Mouse (Mus musculus) limb, embryonic 13.5 days (tissue): ENCODE measurements at regions not wholly inside any gene's neighbourhood (a gene's known extent, or its start where the extent isn't known, plus 50 kb on each side); places are given as distances from the start of the nearest gene placed in this dataset.
"Not testable (repeated sequence)": the region's sequence is repeated elsewhere in the genome, so short reads cannot be mapped to it uniquely, and the experiment has no call there.

Source experiments
- ATAC-seq: fragments of 200-750 bp; cut with Nextera tagmentation; 2 replicates; pipeline ENCODE4 v1.8.0; 2017; ENCODE audit warnings: low read depth, moderate number of reproducible peaks, moderate TSS enrichment; ENCODE audit not compliant: low FRiP score
- H3K27ac ChIP-seq: fragments of 300-500 bp; sonication (generic); 2 replicates; pipeline ENCODE4 v1.5.1; 2015; ENCODE audit warnings: inconsistent platforms, mild to moderate bottlenecking, moderate library complexity
- H3K27me3 ChIP-seq: fragments of 300-500 bp; sonication (generic); 2 replicates; pipeline ENCODE4 v1.6.1; 2015; ENCODE audit warnings: mild to moderate bottlenecking, inconsistent platforms
- H3K36me3 ChIP-seq: fragments of 300-500 bp; sonication (generic); 2 replicates; pipeline ENCODE4 v1.6.1; 2015; ENCODE audit warnings: inconsistent platforms, mild to moderate bottlenecking, moderate library complexity
- H3K4me1 ChIP-seq: fragments of 300-500 bp; sonication (generic); 2 replicates; pipeline ENCODE4 v1.6.1; 2015; ENCODE audit warnings: inconsistent platforms
- H3K4me2 ChIP-seq: fragments of 300-500 bp; sonication (generic); replicated peaks from 2 replicates; pipeline ENCODE4 v1.6.1; 2015; ENCODE audit warnings: inconsistent platforms, mild to moderate bottlenecking, moderate library complexity
- H3K4me3 ChIP-seq: fragments of 300-500 bp; sonication (generic); 2 replicates; pipeline ENCODE4 v1.5.1; 2015; ENCODE audit warnings: moderate library complexity, mild to moderate bottlenecking, inconsistent platforms
- H3K9ac ChIP-seq: fragments of 300-500 bp; sonication (generic); 2 replicates; pipeline ENCODE4 v1.6.1; 2015; ENCODE audit warnings: mild to moderate bottlenecking, inconsistent platforms
- H3K9me3 ChIP-seq: fragments of 300-500 bp; sonication (generic); 2 replicates; pipeline ENCODE4 v1.6.1; 2016; ENCODE audit warnings: inconsistent platforms
- WGBS: fragments of 180-500 bp; shearing (Covaris S2); methylation state at CpG from one replicate; pipeline ENCODE4 v1.1.7; 2015; 5-methylcytosine and 5-hydroxymethylcytosine counted together

DNA sequence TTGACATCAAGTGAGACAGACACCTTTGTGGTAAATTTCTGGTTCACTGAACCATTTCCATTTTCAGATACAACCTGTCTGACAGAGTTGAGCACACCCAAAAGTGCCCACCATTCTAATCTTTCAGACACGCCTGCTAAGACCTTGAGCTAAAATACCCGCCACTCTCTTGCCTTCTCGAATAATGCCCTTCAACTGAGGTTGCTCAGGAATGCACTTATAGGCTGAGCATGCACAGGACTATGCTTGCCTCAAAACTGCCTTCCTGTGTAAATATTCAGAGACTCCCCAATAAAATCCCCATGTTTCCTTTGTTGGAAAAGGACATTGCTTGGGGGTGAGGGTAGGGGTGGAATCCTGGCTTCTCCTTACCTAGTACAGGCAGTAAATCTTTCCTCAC, 115.3 kb downstream of the Sox4 start:
- H3K36me3 ChIP-seq, result peaks cover 4% of the 10 kb centered on the region; the same call in 1 of the 2 replicates
- 59% methylated on average over 3 of the region's 3 CpGs for WGBS
- peak; percentile 19; the same call in 1 of the 2 replicates for ATAC-seq
- H3K4me1 ChIP-seq, result peaks cover 41% of the 10 kb centered on the region
- H3K9ac ChIP-seq, result no peak overlapping the region
- H3K27ac ChIP-seq, result peak overlapping the region; percentile 24; the same call in 1 of the 2 replicates
- peak overlapping the region; percentile 41; the same call in 1 of the 2 replicates for H3K4me2 ChIP-seq
- H3K27me3 ChIP-seq, result no peaks in the 10 kb centered on the region
- H3K9me3 ChIP-seq, result no peaks in the 10 kb centered on the region
- H3K4me3 ChIP-seq, result no peak overlapping the region

DNA sequence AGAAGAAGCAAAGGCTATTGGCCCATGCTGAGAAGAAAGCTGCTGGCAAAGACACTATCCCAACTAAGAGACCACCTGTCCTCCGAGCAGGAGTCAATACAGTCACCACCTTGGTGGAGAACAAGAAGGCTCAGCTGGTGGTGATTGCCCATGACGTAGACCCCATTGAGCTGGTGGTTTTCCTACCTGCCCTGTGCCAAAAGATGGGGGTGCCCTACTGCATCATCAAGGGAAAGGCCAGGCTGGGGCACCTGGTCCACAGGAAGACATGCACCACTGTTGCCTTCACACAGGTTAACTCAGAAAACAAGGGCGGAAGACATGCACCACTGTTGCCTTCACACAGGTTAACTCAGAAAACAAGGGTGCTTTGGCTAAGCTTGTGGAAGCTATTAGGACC, 116.3 kb downstream of the Sox4 start:
- not testable (repeated sequence) for H3K4me3 ChIP-seq, H3K27me3 ChIP-seq, H3K36me3 ChIP-seq, ATAC-seq, H3K4me2 ChIP-seq, H3K9me3 ChIP-seq, H3K9ac ChIP-seq, H3K27ac ChIP-seq
- WGBS, result 100% methylated on average over 3 of the region's 3 CpGs
- peaks cover 42% of the 10 kb centered on the region for H3K4me1 ChIP-seq

DNA sequence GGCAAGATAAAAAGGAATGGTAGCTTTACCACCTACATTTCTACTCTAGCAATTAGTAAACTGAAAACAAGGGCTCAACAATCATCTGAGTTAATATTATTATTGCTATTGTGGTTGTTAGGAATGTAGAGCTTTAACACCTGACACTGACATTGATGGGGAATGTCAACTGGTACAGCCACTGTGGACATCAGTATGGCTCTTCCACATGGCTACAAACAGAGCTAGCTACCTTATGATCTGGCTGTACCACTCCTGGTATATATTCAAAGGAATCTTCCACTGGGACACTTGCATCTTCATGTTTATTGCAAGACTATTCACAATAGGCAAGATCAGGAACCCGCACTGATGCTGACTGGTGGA, 119.8 kb downstream of the Sox4 start:
- Histone ChIP-seq H3K27ac (no peak overlapping the region), H3K4me3 (no peak overlapping the region), H3K36me3 (peaks cover 4% of the 10 kb centered on the region; the same call in 1 of the 2 replicates), H3K9me3 (no peaks in the 10 kb centered on the region), H3K4me1 (peaks cover 41% of the 10 kb centered on the region), H3K27me3 (no peaks in the 10 kb centered on the region), H3K4me2 (no peak overlapping the region), H3K9ac (no peak overlapping the region)
- WGBS, result 80% methylated on average over 1 of the region's 1 CpGs
- ATAC-seq, result no peak

DNA sequence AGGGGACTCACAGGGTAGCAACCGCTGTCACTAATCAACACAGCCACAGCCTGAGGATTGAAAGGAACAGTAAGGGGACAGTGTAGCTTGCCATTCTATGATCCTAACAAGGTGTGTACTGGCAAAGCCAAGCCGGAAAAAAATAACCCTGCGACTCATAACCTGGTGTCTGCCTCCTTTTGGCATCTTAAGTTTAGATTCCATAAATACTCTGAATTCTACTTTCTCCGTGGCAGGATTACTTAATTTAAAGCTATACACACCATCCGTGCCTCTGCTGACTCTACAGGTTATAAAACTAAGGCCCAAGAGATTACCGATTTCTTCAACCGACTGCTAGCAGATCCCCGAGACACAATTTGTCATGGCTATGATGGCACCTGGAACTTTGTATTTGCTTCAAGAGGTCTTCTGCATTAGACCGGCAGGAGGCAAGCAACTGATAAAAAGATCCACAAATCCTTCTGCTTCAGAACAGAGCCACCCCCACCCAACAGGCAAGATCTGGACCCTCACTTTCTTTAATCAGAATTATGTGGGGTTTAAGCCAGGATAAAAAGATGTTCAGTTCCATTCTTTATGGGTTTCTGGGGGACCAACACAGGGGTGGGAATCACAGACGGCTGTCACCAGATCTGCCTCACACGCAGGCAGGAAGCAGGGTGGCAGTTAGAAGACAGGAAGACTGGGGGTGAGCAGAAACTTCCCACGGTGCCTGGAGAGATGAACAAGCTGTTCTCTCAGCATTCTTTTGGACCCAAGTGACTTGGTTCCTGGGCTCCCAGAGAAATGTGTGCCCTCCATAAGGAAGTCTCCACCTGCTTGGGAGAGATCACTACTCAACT, 120.4 kb downstream of the Sox4 start:
- H3K4me3 ChIP-seq, result no peak overlapping the region
- no peaks in the 10 kb centered on the region for H3K9me3 ChIP-seq
- H3K36me3 ChIP-seq, result peaks cover 4% of the 10 kb centered on the region; the same call in 1 of the 2 replicates
- no peak overlapping the region for H3K9ac ChIP-seq
- ATAC-seq, result peak; percentile 40; the same call in 1 of the 2 replicates
- WGBS, result 39% methylated on average over 12 of the region's 12 CpGs
- H3K4me1 ChIP-seq, result peaks cover 35% of the 10 kb centered on the region
- no peak overlapping the region for H3K4me2 ChIP-seq
- H3K27me3 ChIP-seq, result no peaks in the 10 kb centered on the region
- no peak overlapping the region for H3K27ac ChIP-seq

DNA sequence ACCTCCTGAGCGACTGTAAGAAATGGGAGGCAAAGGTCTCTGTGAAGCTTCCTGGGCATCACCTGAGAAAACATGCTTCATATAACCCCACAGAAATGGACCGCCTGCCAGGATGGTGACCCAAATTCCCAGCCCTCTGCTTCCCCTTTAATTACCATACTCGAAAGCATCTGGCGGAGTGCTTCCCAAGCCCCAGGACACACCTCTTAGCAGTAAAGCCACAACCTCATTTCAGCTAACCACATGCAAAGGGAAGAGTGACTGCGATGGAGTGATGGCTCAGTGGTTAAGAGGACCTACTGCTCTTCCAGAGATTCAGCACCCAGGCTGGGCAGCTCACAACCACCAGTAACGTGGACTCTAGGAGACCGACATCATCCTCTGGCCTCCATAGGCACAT, 127.2 kb downstream of the Sox4 start:
- Histone ChIP-seq H3K9me3 (no peaks in the 10 kb centered on the region), H3K4me2 (no peak overlapping the region), H3K4me1 (peaks cover 20% of the 10 kb centered on the region), H3K27me3 (no peaks in the 10 kb centered on the region), H3K4me3 (no peak overlapping the region), H3K36me3 (no peaks in the 10 kb centered on the region; the same call in 1 of the 2 replicates), H3K27ac (no peak overlapping the region), H3K9ac (no peak overlapping the region)
- 75% methylated on average over 7 of the region's 7 CpGs for WGBS
- ATAC-seq, result no peak

DNA sequence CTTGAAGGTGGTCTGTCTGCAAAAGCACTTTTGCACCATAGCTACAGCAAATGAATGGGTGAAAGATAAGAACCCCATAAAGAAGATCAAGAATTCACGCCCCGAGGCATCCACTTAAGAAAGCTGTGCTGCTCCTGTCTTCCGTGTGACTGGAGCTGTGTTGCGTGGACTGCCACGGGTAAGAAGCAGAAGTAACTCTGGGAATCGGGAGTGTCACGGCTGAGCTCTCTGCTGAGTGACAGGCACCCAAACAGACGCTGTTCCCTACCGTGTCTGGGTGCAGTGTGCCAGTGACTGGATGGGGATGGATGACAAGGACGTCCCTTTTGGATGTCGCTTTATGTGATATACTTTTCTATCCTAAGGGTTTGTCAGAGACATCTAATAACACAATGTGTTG, 129.5 kb downstream of the Sox4 start:
- WGBS, result 67% methylated on average over 11 of the region's 11 CpGs
- Histone ChIP-seq H3K9me3 (no peaks in the 10 kb centered on the region), H3K27ac (no peak overlapping the region), H3K4me2 (no peak overlapping the region), H3K36me3 (no peaks in the 10 kb centered on the region; the same call in none of the 2 replicates), H3K9ac (no peak overlapping the region), H3K4me1 (peaks cover 7% of the 10 kb centered on the region), H3K27me3 (no peaks in the 10 kb centered on the region), H3K4me3 (no peak overlapping the region)
- ATAC-seq, result no peak

DNA sequence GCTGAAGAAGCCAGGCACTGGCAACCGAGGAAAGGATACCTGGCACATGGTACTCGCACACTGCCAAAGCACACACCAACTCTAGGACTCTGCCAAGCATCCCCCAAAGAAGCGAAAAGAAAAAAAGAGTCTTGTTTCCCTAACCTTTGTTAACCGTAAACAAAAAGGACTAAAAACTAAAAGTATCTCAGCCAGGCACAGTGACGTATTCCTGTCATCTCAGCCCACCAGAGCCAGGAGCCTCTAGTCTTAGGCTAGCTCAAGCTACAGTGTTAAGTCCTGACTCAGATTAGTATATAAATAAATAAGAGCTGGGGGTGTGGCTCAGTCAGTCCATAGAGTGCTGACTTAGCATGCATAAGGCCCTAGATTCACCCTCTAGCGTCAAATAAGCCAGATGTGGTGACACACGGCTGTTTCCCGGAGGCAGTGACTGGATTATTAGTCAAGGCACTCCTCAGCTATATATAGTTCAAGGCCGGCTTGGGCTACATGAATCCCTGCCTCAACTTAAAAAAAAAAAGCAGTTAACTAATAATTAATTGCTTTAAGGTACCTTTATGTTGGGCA, 130.1 kb downstream of the Sox4 start:
- H3K4me1 ChIP-seq, result peaks cover 7% of the 10 kb centered on the region

DNA sequence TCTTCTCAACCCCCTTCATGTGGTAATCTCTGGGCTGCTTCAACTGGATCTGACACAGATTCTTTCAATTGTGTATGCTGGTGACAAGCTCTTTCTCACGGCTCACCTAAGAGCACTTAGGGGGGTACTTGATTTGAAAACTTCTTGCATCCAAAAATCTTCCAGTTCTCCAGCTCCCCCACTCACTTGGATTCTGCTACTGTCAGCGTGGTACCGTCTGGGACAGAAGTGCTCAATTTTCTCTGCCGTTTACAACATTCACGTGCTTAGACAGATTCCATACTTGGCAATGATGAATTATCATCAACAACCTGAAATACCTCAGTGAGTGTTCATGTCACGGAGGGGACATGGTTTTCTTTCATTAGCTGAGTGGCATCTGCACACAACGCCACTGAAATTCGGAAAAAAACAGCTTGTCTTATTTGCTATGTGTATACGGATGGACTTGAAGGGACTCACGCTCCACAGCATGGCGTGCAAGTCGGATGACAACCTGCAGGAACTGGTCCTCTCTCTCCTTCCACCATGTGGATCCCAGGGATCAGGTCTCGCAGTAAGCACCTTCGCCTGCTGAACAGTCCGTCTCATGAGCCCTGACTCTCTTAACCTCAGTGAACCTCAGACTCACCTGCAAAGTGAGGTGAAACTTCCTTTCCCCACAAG, 132.5 kb downstream of the Sox4 start:
- no peaks in the 10 kb centered on the region; the same call in none of the 2 replicates for H3K36me3 ChIP-seq
- no peak overlapping the region for H3K9ac ChIP-seq
- no peak overlapping the region for H3K4me2 ChIP-seq
- no peak overlapping the region for H3K4me3 ChIP-seq
- H3K9me3 ChIP-seq, result no peaks in the 10 kb centered on the region
- peaks cover 7% of the 10 kb centered on the region for H3K4me1 ChIP-seq
- H3K27ac ChIP-seq, result no peak overlapping the region
- ATAC-seq, result no peak
- 78% methylated on average over 15 of the region's 15 CpGs for WGBS
- H3K27me3 ChIP-seq, result no peaks in the 10 kb centered on the region

More for the DNA sequence above, 130.1 kb downstream of the Sox4 start:
- Histone ChIP-seq H3K4me3 (no peak overlapping the region), H3K4me2 (no peak overlapping the region), H3K27me3 (no peaks in the 10 kb centered on the region), H3K36me3 (no peaks in the 10 kb centered on the region; the same call in none of the 2 replicates), H3K27ac (no peak overlapping the region), H3K9ac (no peak overlapping the region), H3K9me3 (no peaks in the 10 kb centered on the region)
- ATAC-seq, result no peak
- 74% methylated on average over 9 of the region's 9 CpGs for WGBS

DNA sequence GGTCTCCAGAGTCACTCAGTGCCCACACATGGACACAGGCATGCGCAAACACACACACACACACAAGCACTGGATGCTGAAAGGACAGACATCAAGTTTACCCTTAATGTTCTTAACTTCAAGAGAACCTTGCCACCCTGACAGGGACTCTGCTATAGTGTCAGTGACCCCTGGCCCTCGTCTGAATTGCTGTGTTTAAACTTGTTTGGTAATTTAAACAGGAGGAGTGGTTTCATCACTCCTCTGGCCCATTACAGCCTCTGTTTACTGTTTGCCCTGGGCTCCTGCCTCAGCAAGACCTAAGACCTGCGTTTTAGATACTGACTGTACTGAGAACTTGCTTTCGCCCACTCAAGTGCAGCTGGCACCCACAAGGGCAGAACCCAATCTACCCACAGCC, 139.4 kb downstream of the Sox4 start:
- 57% methylated on average over 4 of the region's 4 CpGs for WGBS
- Histone ChIP-seq H3K4me3 (no peak overlapping the region), H3K9me3 (no peaks in the 10 kb centered on the region), H3K27me3 (no peaks in the 10 kb centered on the region), H3K4me2 (no peak overlapping the region), H3K4me1 (peaks cover 41% of the 10 kb centered on the region), H3K27ac (no peak overlapping the region), H3K36me3 (no peaks in the 10 kb centered on the region; the same call in 1 of the 2 replicates), H3K9ac (no peak overlapping the region)
- no peak for ATAC-seq

DNA sequence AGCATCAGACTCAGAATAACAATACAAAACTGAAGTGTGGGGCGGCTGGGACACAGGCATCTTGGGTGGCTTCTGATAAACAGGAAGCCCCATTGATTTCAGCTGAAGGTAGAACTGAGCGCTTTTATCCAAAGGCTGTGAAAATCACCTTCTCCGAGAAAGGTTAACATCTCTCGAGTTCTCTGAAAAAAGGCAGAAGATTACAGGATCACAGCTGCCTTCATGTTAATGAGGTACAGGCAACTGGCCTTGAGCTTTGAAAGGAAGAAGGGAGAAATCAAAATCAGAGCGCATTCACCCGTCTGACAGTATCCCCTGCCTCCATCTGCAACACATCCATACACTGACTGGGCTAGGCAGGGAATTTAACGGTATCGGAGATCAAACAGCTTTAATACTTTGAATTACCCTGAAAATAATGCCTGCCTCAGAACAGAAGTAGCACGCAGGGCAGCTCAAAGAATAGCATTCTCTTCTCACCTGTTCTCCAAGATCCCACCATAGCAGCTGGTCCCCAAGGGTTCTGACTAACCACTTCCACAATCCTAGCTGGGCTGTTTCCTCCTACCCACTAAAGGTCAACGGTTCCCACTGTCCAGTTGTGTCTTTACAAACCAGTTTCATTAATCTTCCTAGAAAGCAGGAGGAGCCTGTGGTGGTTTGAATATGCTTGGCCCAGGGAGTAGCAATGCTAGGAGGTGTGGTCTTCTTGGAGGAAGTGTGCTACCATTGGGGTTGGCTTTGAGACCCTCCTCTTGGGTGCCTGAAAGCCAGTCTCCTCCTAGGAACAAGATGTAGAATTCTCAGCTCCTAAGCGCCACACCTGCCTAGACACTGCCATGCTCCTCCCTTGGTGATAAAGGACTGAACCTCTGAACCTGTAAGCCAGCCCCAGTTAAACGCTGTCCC, 141.6 kb downstream of the Sox4 start:
- 22% methylated on average over 12 of the region's 12 CpGs for WGBS
- Histone ChIP-seq H3K9ac (no peak overlapping the region), H3K9me3 (no peaks in the 10 kb centered on the region), H3K36me3 (no peaks in the 10 kb centered on the region), H3K4me1 (peaks cover 41% of the 10 kb centered on the region), H3K4me3 (no peak overlapping the region), H3K4me2 (peak overlapping the region; percentile 19; the same call in 1 of the 2 replicates), H3K27ac (peak overlapping the region; percentile 28; the same call in 1 of the 2 replicates), H3K27me3 (no peaks in the 10 kb centered on the region)
- no peak for ATAC-seq

DNA sequence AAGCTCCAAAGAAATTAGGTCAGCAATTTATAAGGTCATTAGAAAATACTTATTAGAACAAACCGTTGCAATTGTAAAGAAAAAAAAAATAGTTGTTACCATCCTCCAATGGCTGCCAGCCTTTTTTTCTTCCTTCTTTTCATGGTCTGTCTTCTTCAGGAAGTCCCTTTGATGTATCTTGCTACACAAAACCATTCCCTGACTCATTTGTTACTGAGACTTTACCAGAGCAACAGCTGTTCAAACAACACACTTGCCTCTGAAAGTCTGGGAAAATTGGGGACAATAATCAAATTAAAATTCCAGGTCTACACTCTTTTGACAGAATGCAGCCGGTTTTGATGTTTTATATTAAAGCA, 142.5 kb downstream of the Sox4 start:
- Histone ChIP-seq H3K27ac (no peak overlapping the region), H3K27me3 (no peaks in the 10 kb centered on the region), H3K9ac (no peak overlapping the region), H3K4me2 (no peak overlapping the region), H3K4me1 (peaks cover 43% of the 10 kb centered on the region), H3K9me3 (no peaks in the 10 kb centered on the region), H3K36me3 (no peaks in the 10 kb centered on the region), H3K4me3 (no peak overlapping the region)
- 10% methylated on average over 2 of the region's 2 CpGs for WGBS
- ATAC-seq, result no peak
